Mouse (Mus musculus) c-Kit-positive CD71-positive TER-119-negative erythroid progenitor cells, embryonic 14.5 days (primary cell): Measurements from ENCODE around the gene Pde4a.

Experiments
- DNase-seq: peaks from one replicate; pipeline ENCODE4 v3.0.0-alpha.2; 2013; ENCODE audit warnings: low read depth

The Pde4a gene

DNA sequence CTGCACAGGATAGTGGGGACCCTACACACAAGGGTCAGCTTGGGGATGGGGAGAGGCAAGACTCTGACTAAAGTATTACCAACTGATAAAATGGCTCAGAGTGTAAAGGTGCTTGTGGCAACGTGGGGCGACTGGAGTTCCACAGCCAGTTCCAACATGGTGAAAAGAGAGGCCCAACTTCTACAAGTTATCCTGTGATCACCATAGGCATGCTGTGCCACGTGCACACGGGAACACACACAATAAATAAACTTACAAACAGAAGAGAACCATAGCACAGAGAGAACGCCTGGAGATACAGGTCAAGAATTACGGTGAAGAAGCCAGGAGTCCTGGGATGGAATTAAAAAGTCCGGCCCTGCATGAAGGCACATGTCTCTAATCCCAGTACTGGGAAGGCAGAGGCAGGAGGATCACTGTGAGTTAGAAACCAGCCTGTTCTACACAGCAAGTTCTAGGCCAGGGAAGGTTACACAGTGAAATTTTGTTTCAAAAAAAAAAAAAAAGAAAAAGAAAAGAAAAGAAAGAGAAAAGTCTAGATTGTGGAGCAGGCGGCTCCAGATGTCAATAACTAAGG lies 16.3 kb upstream of the Pde4a start:
- DNase-seq: no peak

DNA sequence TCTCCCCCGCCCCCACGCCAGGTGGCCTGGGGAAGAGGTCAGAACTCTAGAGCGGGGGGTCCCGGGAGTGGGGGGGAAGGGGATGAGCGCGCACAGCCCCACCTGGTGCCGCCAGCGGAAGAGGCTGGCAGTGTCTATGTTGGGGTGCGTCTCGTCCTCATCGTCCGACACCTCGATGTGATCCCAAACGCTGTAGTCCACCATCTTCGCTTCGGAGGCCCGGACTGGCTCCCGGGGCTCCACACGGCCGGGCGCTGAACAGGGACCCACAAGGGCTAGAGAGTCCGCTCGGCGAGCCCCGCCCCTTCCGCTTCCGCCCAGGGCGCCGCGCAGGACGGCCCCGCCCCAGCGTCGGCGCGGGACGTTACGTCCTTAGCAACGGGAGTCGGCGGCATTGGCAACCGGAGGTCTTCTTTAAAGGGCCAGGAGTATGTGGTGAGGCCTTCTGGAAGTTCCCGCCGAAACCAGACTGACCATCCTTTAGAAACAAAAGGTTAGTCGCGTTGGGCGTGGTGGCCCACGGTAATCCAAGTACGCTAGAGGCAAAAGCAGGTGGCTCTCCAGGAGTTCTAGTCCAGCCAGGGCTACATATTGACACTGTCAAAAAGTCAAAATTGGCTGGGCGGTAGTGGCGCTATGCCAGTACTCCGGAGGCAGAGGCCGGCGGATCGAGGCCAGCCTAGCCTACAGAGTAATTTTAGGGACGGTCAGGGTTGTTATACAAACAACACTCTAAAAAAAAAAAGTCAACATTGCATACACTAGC lies 15.7 kb upstream of the Pde4a start, which contains the start of gene Cdc37:
TSS of gene Cdc37 (minus strand) at position 329 of the 766 bp plus-strand sequence.
- peak; percentile 88 for DNase-seq

DNA sequence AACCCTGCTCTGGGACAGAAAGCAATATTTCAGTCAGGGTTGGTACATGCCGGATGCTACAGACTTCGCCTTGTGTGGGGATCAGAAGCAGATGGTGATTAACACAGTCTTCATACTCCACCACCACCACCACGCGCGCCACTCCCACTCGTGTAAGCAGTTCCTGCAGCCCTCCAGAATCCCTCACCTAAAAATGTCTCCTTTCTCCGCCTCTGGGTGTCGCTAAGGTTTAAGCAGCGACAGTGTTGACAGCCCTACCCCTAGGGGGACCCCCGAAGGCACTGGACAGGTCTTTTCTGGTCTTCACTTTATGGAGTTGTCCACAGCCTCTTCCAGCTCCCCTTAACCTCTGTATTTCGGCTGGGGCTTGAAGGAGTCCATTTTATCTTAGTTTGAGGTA lies 12.8 kb upstream of the Pde4a start:
- DNase-seq: no peak

DNA sequence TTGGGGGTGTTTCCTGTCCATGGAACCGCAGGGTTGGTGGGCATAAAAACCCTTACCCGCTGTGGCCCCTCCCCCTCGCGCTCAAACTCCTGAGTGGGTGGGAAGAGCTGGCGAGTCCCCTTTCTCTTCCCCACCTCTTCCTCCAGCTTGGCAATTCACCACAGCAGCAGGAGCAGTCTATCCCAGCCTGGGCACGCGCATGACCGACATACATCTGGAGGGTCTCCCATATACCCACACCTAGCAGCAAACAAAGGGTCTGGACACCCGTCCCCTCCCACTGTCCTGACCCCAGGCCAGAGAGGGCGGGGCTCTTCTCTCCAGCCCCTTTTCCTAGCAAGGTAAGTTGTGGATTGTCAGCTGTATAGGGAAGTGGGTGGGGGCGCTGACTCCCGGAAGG lies 12.2 kb upstream of the Pde4a start:
- no peak for DNase-seq

DNA sequence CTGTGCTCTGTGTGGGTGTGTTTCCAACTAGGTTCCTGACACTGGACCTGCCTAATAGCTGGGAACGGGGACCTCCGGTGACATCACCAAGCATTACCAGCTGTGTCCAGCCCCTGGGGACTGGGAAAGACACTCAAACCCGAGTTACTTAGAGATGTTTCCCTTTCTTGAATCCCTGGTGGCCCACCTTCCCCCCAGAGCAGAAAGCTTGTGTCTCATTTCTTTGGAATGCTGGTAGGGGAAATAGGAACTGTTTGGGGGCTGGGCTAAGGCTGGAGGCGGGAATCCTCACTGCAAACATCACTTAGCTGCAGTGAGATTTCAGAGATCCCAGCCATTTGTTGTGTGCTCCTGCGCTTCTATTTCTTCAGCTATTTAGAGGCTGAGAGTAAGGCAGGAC lies 11.7 kb upstream of the Pde4a start:
- no peak for DNase-seq

DNA sequence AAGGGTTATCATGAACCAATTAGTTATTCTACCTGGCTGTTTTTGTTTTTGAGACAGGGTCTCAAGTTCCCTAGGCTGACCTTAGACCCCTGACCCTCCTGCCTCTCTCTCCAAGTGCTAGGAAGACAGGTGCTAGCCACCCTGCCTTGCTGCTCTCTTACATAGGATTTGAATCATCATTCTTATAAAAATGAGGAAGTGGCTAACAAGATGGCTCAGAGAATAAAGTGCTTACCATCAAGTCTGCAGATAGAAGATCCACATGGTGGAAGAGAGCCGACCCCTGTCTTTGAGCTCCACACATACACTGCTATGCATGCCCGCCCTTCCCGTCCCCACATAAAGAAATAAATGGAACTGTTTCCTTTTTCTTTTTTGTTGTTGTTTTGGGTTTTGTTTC lies 10.7 kb upstream of the Pde4a start:
- no peak for DNase-seq

DNA sequence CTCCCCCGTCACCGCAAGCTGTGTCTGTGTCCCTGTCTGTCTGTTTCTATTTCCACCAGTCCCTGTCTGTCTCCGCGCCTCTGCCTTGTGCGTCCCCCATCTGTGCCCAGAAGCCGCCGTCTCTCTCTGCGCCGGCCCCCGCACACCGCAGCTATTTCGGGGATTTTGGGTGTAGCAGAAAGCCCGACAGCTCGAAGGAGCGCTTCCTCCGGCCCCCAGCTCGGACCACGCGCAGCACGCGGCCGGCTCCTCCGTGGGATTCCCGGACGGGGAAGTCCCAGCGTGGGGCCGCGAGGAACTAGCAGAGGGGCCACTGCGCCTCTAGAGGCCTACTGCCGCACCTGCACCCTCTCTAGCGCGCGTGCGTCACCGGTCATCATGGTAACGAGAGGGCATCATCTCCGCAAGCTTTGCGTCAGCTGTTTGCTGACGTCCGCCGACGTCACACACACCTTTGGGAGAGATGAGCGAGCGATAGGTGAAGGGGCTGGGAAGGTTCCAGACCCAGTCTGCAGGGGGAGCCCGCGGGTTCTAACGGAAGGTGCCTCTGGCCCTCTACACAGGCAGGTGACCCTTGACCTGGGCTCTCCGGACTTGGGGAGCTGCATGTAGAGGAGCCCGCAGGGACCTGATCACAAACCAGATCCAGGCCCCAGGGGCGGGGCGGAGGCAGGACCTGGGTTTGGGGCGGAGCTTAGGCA lies 4.2 kb upstream of the Pde4a start:
- DNase-seq: peak; percentile 74

DNA sequence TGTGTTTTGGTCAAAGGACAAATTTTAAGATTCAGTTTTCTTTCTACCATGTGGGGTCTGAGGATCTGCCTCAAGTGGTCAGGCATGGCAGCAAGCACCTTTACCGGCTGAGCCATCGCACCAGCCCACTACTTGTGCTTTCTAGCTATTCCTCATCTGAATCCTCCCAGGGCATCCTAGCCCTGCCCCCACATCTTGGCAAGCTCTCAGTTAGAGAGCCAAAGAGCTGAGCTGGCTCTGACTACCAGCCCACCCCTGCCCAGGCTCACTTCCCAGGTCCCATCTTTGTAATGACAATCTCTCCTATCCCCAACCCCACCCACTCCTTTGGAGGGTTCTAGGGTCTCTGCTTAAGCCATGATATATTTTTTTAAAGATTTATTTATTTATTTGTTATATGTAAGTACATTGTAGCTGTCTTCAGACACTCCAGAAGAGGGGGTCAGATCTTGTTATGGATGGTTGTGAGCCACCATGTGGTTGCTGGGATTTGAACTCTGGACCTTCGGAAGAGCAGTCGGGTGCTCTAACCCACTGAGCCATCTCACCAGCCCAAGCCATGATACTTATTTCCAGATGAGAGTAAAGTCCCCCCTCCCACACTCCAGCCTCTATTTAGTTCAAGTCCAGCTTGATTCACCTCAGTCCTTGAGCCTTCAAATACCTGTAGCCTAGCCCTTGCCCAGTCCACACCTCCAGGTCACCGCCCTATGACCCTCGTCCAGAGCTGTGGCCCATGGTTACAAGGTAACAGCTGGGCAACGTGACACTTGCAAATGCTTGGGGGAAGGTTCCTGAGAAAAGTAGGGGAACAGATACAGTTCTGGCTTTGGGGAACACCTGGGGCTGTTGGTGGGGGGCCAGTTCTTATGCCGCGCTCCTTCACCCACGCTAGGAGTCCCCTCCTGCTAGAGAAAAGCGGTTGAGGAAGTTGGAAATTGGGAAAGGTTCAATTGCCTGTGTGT lies 2.1 kb upstream of the Pde4a start:
- no peak for DNase-seq

DNA sequence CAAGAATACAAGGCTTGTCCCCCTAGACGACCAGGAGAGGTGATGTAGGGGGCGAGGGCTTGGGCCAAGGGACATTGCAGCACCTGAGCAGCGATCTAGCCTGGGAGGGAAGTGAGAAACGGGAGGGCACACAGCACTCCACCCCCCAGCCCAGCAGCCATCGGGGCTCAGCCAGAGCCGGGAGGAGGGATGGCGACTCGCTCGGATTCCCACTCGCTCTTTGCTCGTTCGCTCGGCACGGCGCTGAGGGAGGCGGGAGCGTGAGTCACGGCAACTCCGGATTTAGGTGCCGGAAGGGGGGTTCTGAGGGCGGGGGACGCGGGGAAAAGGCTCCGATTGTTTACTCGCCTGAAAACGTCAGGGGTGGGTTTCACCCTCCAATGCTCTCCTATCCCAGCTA lies 1.4 kb upstream of the Pde4a start:
- DNase-seq: no peak

DNA sequence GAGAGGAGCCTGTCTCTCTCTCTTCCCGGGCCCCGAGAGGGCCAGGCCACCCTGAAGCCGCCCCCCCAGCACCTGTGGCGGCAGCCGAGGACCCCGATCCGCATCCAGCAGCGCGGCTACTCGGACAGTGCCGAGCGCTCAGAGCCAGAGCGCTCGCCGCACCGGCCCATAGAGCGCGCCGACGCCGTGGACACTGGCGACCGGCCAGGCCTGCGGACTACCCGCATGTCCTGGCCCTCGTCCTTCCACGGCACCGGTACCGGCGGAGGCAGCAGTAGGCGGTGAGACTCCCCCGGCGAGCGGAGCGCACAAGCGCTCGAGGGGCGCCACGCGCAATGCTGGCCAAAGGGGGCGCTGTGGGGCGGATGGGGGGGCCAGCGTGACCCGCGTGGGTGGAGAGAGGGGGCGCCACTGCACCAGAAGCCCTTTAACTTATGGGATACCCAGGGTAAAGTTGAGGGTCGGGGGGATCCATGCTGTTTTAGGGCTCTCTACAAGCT lies 488 bp downstream of the Pde4a start:
- DNase-seq: no peak

DNA sequence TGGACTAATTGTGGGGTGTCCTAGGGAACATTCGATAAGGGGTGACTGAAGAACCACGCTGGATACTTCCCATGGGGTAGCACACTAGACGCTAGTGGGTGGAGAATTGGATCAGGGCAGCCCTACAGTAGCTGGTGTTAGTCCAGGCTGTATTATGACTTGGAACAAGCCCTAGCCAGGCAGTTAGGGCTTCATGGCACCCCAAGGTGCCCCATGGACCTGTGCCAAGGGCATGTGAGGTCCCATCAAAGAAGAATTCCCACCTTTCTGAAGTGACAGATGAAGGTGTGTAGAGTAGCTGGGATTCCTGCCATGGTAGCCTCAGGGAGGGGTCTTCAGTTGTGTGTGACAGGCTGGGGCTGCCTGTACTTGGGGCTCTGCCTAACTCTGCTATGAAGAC lies 1.0 kb downstream of the Pde4a start:
- DNase-seq: no peak

DNA sequence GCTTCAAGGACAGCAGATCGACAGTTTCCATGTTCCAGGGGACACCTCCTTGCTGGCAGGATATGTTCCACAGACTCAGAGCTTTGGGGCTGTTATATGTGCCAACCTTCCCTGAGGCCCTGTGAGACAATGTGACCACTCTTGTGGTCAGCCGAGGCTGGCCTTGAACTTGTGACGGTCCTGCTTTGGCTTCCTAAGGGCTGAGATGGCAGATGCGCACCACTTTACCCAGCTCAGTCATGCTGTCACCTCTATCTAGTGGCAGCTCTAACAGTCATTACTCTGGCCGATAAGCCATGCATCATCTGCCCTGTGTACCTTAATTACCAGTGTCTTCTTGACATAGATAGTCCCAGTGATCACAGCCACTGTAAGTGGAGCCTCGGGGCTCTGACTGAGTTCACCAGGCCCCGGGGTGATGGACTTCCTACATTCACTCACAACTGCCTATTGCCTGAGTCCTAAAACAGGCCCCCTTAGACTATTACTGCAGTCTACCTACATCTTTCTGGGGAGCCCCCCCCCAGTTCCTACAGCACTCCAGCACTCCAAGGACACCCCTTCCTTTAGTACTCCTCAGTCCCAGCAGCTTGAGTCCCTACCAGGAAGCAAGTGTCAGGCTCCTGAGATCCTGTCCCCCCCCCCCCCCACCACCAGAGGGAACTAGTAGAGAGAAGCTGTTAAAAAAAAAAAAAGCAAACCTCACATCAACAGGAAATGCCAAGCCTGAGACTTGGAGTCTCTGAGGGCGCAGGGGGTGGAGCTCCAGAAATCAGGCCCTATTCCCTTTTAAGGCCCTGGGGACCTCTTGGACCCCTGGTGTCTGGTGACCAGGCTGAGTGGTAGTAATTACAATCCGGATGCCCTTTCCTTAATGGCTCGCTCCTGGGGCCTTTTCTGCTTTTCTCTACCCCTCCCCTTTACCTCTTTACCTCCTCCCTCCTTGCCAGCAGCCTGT lies 1.9 kb downstream of the Pde4a start:
- no peak for DNase-seq

DNA sequence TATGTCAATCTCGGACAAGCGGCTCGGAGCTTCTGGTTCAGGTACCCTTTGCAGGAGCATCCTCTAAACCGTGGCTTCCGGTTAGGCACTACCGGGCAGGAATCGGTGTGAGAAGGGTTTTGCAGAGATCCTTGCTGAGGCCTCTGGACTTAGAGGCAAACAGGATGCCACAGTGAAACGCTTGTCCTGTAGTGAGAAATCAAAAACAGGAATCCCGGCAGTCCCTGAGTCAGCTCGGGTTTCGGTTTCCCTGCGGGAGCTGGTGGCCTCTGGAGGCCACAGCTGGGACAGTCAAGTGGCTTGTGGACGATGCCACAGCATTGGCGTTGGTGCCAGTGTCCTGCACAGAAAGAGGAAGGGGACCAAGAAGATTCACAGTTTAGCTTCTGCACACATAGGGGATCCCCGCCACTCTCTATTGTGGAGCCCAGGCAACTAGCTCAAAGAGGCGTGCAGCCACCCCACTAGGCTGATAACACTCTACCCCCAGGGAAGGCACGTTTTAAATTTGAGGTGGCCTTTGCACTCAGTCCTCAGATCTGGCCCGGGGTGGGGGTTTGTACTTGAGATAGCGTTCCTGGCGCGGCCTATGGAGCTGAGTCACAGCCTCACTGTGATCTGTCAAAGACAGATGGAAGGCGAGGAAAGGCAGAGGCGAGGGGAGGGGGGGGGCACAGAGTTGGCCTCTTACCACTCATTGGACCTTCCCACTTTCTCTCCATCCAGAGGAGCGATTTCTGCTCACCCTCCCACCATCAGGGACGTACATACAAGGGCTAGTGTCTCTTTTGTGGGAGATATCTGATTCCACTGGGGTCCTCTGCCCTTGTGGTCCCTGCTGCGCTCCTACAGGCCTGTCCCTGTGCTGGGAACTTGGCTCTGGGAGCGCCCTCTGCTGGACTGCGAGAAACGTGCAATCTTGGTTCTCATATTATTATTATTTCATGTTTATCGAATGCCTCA lies 2.9 kb downstream of the Pde4a start:
- peak; percentile 85 for DNase-seq

DNA sequence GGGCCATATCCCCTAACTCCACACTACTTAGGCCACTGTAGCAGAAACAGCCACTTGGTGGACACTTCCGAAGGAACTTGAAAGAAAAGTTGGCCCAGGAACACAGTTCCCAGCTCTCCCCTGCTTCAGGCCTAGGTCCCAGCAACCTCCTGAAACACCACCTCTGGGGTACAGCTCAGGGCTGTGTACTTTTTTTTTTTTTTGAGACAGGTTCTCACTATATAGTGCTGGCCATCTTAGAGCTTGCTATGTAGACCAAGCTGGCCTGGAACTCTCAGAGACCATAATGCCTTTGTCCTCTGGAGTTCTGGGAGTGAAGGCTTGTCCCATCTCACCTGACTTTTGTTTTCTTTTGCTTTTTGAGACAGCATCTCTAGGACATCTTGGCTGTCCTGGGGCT lies 3.6 kb downstream of the Pde4a start:
- no peak for DNase-seq

DNA sequence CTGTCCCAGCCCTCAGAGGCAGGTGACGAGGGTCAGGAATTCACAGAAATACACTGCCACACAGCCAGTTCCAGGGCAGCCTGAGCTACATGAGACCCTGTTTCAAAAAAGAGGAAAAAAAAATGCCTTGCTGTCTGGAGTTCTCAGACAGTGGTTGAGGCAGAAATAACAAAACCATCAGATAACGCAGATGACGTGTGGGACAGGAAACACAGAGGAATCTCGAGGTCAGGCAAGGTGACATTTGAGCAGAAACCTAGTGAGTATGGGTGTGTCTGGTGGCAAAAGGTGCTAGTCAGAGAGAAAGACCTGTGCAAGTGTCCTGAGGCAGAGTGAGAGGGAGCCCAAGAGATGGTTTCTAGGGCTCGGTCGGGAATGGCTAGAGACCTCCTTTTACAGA lies 6.8 kb downstream of the Pde4a start:
- no peak for DNase-seq

DNA sequence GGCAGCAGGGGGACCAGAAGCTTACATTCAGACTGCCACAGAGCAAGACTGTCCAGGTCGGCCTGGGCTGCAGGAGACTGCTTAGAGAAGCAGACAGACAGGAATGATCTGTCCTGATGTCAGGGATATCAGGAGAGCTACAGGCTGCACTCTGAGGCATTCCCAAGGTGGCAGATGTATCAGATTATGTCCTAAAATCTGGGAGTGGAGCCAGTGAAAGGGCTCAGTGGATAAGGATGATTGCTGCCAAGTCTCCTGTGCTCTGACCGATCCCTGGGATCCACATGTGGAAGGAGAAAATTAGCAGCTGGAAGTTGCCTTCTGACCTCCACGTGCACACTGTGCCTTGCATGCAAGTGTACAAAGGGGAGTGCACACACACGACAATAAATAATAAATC lies 14.9 kb downstream of the Pde4a start:
- no peak for DNase-seq

DNA sequence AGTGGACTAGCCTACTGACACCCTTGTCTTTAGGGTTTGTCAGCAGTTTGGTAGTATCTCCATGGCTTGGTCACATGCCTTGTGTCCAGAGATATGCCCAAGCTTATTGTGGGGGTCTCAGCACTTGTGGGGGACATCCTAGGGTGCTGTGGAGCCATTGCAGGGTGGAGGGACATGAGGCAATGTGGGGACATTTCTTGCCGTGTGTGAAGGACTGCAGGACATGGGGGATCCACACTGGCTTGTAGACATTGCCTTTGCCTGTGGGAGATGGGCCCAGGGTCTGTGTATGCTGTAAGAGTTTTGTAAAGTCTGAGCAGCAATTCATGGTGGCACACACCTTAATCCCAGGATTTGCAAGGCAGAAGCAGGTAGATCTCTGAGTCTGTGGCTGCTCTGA lies 15.3 kb downstream of the Pde4a start:
- no peak for DNase-seq

DNA sequence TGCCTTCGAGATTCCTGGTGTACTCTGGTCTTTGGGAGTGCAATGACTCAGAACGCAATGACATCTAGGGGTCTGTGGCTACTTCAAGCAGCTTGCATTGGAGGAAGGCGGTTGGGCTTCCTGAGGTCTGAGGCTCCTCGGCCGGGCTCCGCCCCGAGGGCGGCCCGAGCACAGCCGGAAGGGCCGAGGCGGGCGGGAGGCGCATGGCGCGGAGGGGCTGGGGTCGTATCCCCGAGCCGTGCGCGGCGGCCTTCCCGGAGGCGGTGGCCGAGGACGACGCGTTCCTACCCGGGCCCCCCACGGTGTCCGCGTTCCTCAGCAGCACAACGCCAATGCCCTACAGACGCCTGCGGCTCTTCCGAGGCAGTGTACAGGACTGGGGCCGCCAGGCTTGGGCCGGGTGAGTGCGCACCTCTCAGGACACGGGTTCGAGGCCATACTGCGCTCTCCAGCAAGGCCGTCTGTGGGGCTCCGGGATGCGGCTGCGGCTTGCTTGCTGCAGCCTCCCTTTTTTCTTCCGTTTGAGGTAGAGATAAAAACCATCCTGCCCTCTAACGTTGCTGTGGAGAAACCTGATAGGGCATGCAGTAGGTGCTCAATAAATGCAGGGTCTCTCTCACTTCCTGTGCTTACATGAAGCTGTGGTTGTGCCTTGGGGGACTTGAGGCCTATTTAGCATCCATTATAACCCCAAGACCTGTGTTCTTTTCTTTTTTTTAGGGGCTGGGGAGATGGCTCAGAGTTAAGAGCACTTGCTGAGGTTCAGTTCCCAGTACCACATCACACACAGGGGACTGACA lies 16.1 kb downstream of the Pde4a start:
- no peak for DNase-seq

DNA sequence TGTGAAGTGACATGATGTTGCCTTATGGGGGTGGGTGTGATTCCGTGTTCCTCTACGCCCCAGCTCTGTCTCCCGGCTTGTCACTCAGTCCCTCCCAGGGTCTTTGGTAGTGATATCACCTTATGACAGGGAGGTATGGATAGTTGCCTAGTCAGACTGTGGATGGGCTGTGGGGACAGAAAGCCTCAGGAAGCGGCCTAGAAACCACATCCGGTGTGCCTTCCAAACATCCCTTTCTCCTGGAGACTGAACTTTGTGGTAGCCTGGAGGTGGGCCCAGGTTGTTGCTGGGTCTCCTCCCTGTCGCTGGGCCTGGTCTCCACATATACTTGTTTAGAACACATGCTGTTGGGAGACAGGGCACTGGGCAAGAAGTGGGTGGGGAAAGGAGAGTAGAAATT lies 17.9 kb downstream of the Pde4a start:
- no peak for DNase-seq
